Comparison of ENCODE assay signal across 8 mouse cellular contexts in the genomic region with DNA sequence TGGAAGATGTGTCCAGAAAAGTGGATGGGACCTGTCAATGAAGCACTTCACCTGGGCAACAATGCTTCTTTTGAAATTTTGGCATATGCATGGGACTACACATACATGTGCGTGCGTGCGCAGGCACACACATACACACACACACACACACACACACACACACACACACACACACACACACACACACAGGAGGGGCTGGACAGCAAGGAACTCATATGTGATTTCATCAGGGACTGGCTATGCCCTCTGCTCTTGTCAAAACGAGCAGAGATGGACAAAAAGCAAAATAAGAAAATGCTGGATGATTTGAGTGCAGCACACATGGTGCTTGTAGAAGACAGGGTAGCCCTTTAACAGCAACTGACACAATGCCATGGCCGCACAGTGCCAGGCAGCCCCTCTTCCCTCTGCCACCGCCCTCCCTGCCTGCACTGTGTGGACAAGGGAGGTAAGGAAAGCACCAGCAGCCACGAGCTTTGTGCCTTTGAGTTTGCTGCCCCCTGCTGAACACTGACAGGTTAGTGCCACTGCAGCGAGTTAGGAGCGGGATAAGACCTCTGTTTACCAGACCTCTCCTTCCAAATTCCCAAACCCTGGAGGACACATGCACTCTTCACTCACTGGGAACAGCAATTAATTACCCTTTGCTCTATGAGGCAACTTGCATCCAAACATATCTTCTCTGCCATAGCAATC. TPM values are rescaled to one million over a fixed set of nuclear protein-coding genes. Genes with fewer than 3 reads are reported as not detected.
DNase-seq lines count a peak whose midpoint lies in the region; ATAC-seq and TF ChIP-seq lines count a peak whose summit lies in the region.

No protein-coding gene starts in this region.

- peak; percentile 95 for ATAC-seq in frontal cortex, adult (ENCODE audit: low TSS enrichment)

- TF ChIP-seq CTCF in left cerebral cortex, adult 2 months (IDR thresholded peaks at IDR 0.05) = peak; percentile 88

- H3K27ac ChIP-seq in left cerebral cortex, adult 2 months = no peak overlapping the region

- peak; percentile 70 for DNase-seq in heart, adult 11 months
- no peak for DNase-seq in heart, postnatal 25 days (ENCODE audit: low spot score)
- peak; percentile 37 for DNase-seq in cerebellum, adult 9-11 months
- DNase-seq in induced T-regulatory cell, adult 2 months (ENCODE audit: low read depth) = peak; percentile 52
- peak; percentile 66 to 78 for DNase-seq in left cerebral cortex, adult 2 months (ENCODE audit: extremely low spot score in 1 of 2, low spot score in 2 of 2)
- DNase-seq in lung, postnatal 4 days = peak; percentile 74 to 78
- DNase-seq in right cerebral cortex, postnatal 25 days = peak; percentile 70

- no peak overlapping the region for H3K4me3 ChIP-seq in left cerebral cortex, adult 2 months

- intact Hi-C loops in heart, postnatal 25 days (cut with DNase I) = loop anchor here (1.0 kb wide), 1 partner anchor 150 kb away; no protein-coding TSS in a partner anchor
- intact Hi-C loops in left cerebral cortex, adult 2 months (cut with DNase I) = loop anchor here (1.0 kb wide), 1 partner anchor 150 kb away; no protein-coding TSS in a partner anchor

RNA-seq across cellular contexts. Expression of a gene that starts 32.7 kb away (rescaled TPM):
- total RNA-seq in heart, postnatal 25 days (2021) = 10 to 100 TPM; 12.9 to 13.2 TPM
- total RNA-seq in left cerebral cortex, adult 2 months (2021) = 10 to 100 TPM; 39.3 to 43.4 TPM

RNA-seq across cellular contexts. Expression of a gene that starts 32.7 kb away (rescaled TPM):
- total RNA-seq in heart, postnatal 25 days (2021) = 10 to 100 TPM; 18.6 to 19.5 TPM
- 10 to 100 TPM; 22.7 to 26.0 TPM for total RNA-seq in left cerebral cortex, adult 2 months (2021)
